Mouse (Mus musculus) cerebellum, adult 9-11 months (tissue): Measurements from ENCODE around the gene Trp53tg5.

Experiments
- DNase-seq: peaks from one replicate; pipeline ENCODE4 v3.0.0; 2022

The Trp53tg5 gene

GRCm38 (mm10) chr2:164473624-164474023 lies at the start of gene Trp53tg5:
TSS of gene Trp53tg5 (minus strand) at chr2:164473724.
- no peak for DNase-seq

GRCm38 (mm10) chr2:164522280-164522679 lies 48.8 kb upstream of the Trp53tg5 start:
- no peak for DNase-seq

GRCm38 (mm10) chr2:164521841-164522240 lies 48.3 kb upstream of the Trp53tg5 start:
- no peak for DNase-seq

GRCm38 (mm10) chr2:164520782-164521181 lies 47.3 kb upstream of the Trp53tg5 start:
- DNase-seq: no peak

- no peak for DNase-seq
Measured at GRCm38 (mm10) chr2:164519171-164519526, 45.6 kb upstream of the Trp53tg5 start.

- no peak for DNase-seq
Measured at GRCm38 (mm10) chr2:164518266-164519170, 45.0 kb upstream of the Trp53tg5 start.

- peak; percentile 48 for DNase-seq
Measured at GRCm38 (mm10) chr2:164517485-164518221, 44.1 kb upstream of the Trp53tg5 start.

GRCm38 (mm10) chr2:164516592-164516991 lies 43.1 kb upstream of the Trp53tg5 start:
- no peak for DNase-seq

GRCm38 (mm10) chr2:164515897-164516296 lies 42.4 kb upstream of the Trp53tg5 start:
- DNase-seq: no peak

- no peak for DNase-seq
Measured at GRCm38 (mm10) chr2:164514916-164515315, 41.4 kb upstream of the Trp53tg5 start.

GRCm38 (mm10) chr2:164513389-164513788 lies 39.9 kb upstream of the Trp53tg5 start:
- DNase-seq: no peak

GRCm38 (mm10) chr2:164512121-164512909 lies 38.8 kb upstream of the Trp53tg5 start:
- no peak for DNase-seq

- DNase-seq: no peak
Measured at GRCm38 (mm10) chr2:164510621-164511190, 37.2 kb upstream of the Trp53tg5 start.

- no peak for DNase-seq
Measured at GRCm38 (mm10) chr2:164507811-164508210, 34.3 kb upstream of the Trp53tg5 start.

- DNase-seq: no peak
Measured at GRCm38 (mm10) chr2:164505619-164506347, 32.3 kb upstream of the Trp53tg5 start.

- no peak for DNase-seq
Measured at GRCm38 (mm10) chr2:164504919-164505318, 31.4 kb upstream of the Trp53tg5 start.

GRCm38 (mm10) chr2:164500511-164500910 lies 27.0 kb upstream of the Trp53tg5 start:
- DNase-seq: no peak

- DNase-seq: no peak
Measured at GRCm38 (mm10) chr2:164499317-164499716, 25.8 kb upstream of the Trp53tg5 start.

- DNase-seq: peak; percentile 55
Measured at GRCm38 (mm10) chr2:164497691-164498268, 24.3 kb upstream of the Trp53tg5 start.

- DNase-seq: peak; percentile 89
Measured at GRCm38 (mm10) chr2:164496847-164497690, 23.5 kb upstream of the Trp53tg5 start, which contains the start of gene Pigt. TSS of gene Pigt (plus strand) at chr2:164497520.

GRCm38 (mm10) chr2:164496331-164496730 lies 22.8 kb upstream of the Trp53tg5 start:
- DNase-seq: no peak
